Mouse (Mus musculus): ENCODE data around the gene Paxx. TPM values are rescaled to one million over a fixed set of nuclear protein-coding genes. Genes with fewer than 3 reads are reported as not detected.

Paxx gene
- polyA plus RNA-seq, 2 experiments: 7.3 to 7.9 TPM

GRCm38 (mm10) chr2:25408908-25409307 is 52.0 kb downstream of the Paxx start:
- Histone ChIP-seq H3K4me1 (replicated peaks; ENCODE audit: control insufficient read depth in 2 of 2, insufficient read depth in 2 of 2, low read length in 1 of 2) (no peaks in the 10 kb centered on the region), H3K4me3 (ENCODE audit: insufficient read depth in 1 of 2, low read depth in 2 of 2, low read length in 2 of 2) (no peak overlapping the region), H3K9ac (replicated peaks) (no peak overlapping the region), H3K4me2 (ENCODE audit: low read depth) (no peak overlapping the region), H3K27ac (no peak overlapping the region), H3K27me3 (ENCODE audit: control insufficient read depth, insufficient read depth, low read length) (peaks cover 11% of the 10 kb centered on the region), H3K9me3 (ENCODE audit: control insufficient read depth, low read length) (no peaks in the 10 kb centered on the region), H3K36me3 (replicated peaks; ENCODE audit: control insufficient read depth, insufficient read depth, low read depth) (no peaks in the 10 kb centered on the region)
- TF ChIP-seq EP300 (IDR thresholded peaks at IDR 0.05; ENCODE audit: low read depth) (no peak), CTCF (IDR thresholded peaks at IDR 0.05; ENCODE audit: low read depth) (no peak)
- WGBS (ENCODE audit: insufficient replicate concordance): 64% methylated on average over 10 of the region's 10 CpGs
- ATAC-seq (ENCODE audit: insufficient read depth): no peak
- no peak for DNase-seq (ENCODE audit: low read depth in 3 of 3, low spot score in 3 of 3)

Small RNAs within 50 kb of the gene (microRNA-seq; reads per million reads assigned to microRNA genes)
- gene Mir3087: not detected

Other genes with a start within 250 kb of the Paxx start
Only the 30 nearest of the 44 such genes appear.
- 1.6 and 2.6 TPM in 2 replicates for gene Tprn, start 198.5 kb downstream of the Paxx start, polyA plus RNA-seq (2012; rRNA removed)
- 2.4 and 3.2 TPM in 2 replicates for gene Tprn, start 198.5 kb downstream of the Paxx start, polyA plus RNA-seq (2014; fragmentation: Nextera tagmentation; extraction: Ambion mirVana)
- 65.8 and 76.0 TPM in 2 replicates for gene Ssna1, start 188.7 kb downstream of the Paxx start, polyA plus RNA-seq (2012; rRNA removed)
- 145 and 155 TPM in 2 replicates for gene Ssna1, start 188.7 kb downstream of the Paxx start, polyA plus RNA-seq (2014; fragmentation: Nextera tagmentation; extraction: Ambion mirVana)
- gene Anapc2, start 188.6 kb downstream of the Paxx start, polyA plus RNA-seq (2012; rRNA removed): 20.5 and 23.8 TPM in 2 replicates
- gene Anapc2, start 188.6 kb downstream of the Paxx start, polyA plus RNA-seq (2014; fragmentation: Nextera tagmentation; extraction: Ambion mirVana): 30.2 TPM in 2 replicates
- gene Tmem210, start 172.9 kb downstream of the Paxx start, polyA plus RNA-seq (2012; rRNA removed): not detected in 2 replicates
- not detected in 2 replicates for gene Tmem210, start 172.9 kb downstream of the Paxx start, polyA plus RNA-seq (2014; fragmentation: Nextera tagmentation; extraction: Ambion mirVana)
- not detected in 2 replicates for gene Lrrc26, start 171.2 kb downstream of the Paxx start, polyA plus RNA-seq (2012; rRNA removed)
- not detected in 2 replicates for gene Lrrc26, start 171.2 kb downstream of the Paxx start, polyA plus RNA-seq (2014; fragmentation: Nextera tagmentation; extraction: Ambion mirVana)
- 0.02 and 0.05 TPM in 2 replicates for gene Grin1, start 141.9 kb downstream of the Paxx start, polyA plus RNA-seq (2012; rRNA removed)
- 0.06 and 0.14 TPM in 2 replicates for gene Grin1, start 141.9 kb downstream of the Paxx start, polyA plus RNA-seq (2014; fragmentation: Nextera tagmentation; extraction: Ambion mirVana)
- 5.3 and 6.6 TPM in 2 replicates for gene Man1b1, start 128.8 kb downstream of the Paxx start, polyA plus RNA-seq (2012; rRNA removed)
- gene Man1b1, start 128.8 kb downstream of the Paxx start, polyA plus RNA-seq (2014; fragmentation: Nextera tagmentation; extraction: Ambion mirVana): 25.4 and 28.2 TPM in 2 replicates
- 9.3 and 10.6 TPM in 2 replicates for gene Dpp7, start 104.7 kb downstream of the Paxx start, polyA plus RNA-seq (2012; rRNA removed)
- gene Dpp7, start 104.7 kb downstream of the Paxx start, polyA plus RNA-seq (2014; fragmentation: Nextera tagmentation; extraction: Ambion mirVana): 9.4 and 12.8 TPM in 2 replicates
- 2.9 and 3.8 TPM in 2 replicates for gene Uap1l1, start 95.4 kb downstream of the Paxx start, polyA plus RNA-seq (2012; rRNA removed)
- gene Uap1l1, start 95.4 kb downstream of the Paxx start, polyA plus RNA-seq (2014; fragmentation: Nextera tagmentation; extraction: Ambion mirVana): 9.3 and 14.1 TPM in 2 replicates
- 20.1 and 21.5 TPM in 2 replicates for gene Sapcd2, start 88.8 kb downstream of the Paxx start, polyA plus RNA-seq (2012; rRNA removed)
- 17.9 and 20.5 TPM in 2 replicates for gene Sapcd2, start 88.8 kb downstream of the Paxx start, polyA plus RNA-seq (2014; fragmentation: Nextera tagmentation; extraction: Ambion mirVana)
- 0.18 and 0.30 TPM in 2 replicates for gene Entpd2, start 65.2 kb downstream of the Paxx start, polyA plus RNA-seq (2012; rRNA removed)
- 0.23 TPM in 1 of 2 replicates, not detected in the other for gene Entpd2, start 65.2 kb downstream of the Paxx start, polyA plus RNA-seq (2014; fragmentation: Nextera tagmentation; extraction: Ambion mirVana)
- 3.4 and 3.9 TPM in 2 replicates for gene Npdc1, start 61.7 kb downstream of the Paxx start, polyA plus RNA-seq (2012; rRNA removed)
- 2.4 and 2.7 TPM in 2 replicates for gene Npdc1, start 61.7 kb downstream of the Paxx start, polyA plus RNA-seq (2014; fragmentation: Nextera tagmentation; extraction: Ambion mirVana)
- gene Fut7, start 37.8 kb downstream of the Paxx start, polyA plus RNA-seq (2012; rRNA removed): 0.55 and 0.58 TPM in 2 replicates
- 0.34 and 0.90 TPM in 2 replicates for gene Fut7, start 37.8 kb downstream of the Paxx start, polyA plus RNA-seq (2014; fragmentation: Nextera tagmentation; extraction: Ambion mirVana)
- 2.4 and 2.5 TPM in 2 replicates for gene Abca2, start 32.4 kb downstream of the Paxx start, polyA plus RNA-seq (2012; rRNA removed)
- gene Abca2, start 32.4 kb downstream of the Paxx start, polyA plus RNA-seq (2014; fragmentation: Nextera tagmentation; extraction: Ambion mirVana): 0.91 and 1.1 TPM in 2 replicates
- 0.08 and 0.32 TPM in 2 replicates for gene Clic3, start 4.3 kb downstream of the Paxx start, polyA plus RNA-seq (2012; rRNA removed)
- 0.18 and 0.27 TPM in 2 replicates for gene Clic3, start 4.3 kb downstream of the Paxx start, polyA plus RNA-seq (2014; fragmentation: Nextera tagmentation; extraction: Ambion mirVana)
- 0.47 and 0.96 TPM in 2 replicates for gene Ptgds, start 9.0 kb upstream of the Paxx start, polyA plus RNA-seq (2012; rRNA removed)
- gene Ptgds, start 9.0 kb upstream of the Paxx start, polyA plus RNA-seq (2014; fragmentation: Nextera tagmentation; extraction: Ambion mirVana): 0.17 TPM in 1 of 2 replicates, not detected in the other
- not detected in 2 replicates for gene Lcn12, start 32.8 kb upstream of the Paxx start, polyA plus RNA-seq (2012; rRNA removed)
- not detected in 2 replicates for gene Lcn12, start 32.8 kb upstream of the Paxx start, polyA plus RNA-seq (2014; fragmentation: Nextera tagmentation; extraction: Ambion mirVana)
- gene Fbxw5, start 39.7 kb upstream of the Paxx start, polyA plus RNA-seq (2012; rRNA removed): 6.2 and 8.1 TPM in 2 replicates
- 18.3 and 20.4 TPM in 2 replicates for gene Fbxw5, start 39.7 kb upstream of the Paxx start, polyA plus RNA-seq (2014; fragmentation: Nextera tagmentation; extraction: Ambion mirVana)
- gene C8g, start 40.6 kb upstream of the Paxx start, polyA plus RNA-seq (2012; rRNA removed): 26.7 and 31.2 TPM in 2 replicates
- 53.1 and 57.9 TPM in 2 replicates for gene C8g, start 40.6 kb upstream of the Paxx start, polyA plus RNA-seq (2014; fragmentation: Nextera tagmentation; extraction: Ambion mirVana)
- 5.2 and 5.9 TPM in 2 replicates for gene Traf2, start 85.8 kb upstream of the Paxx start, polyA plus RNA-seq (2012; rRNA removed)
- 12.3 and 14.4 TPM in 2 replicates for gene Traf2, start 85.8 kb upstream of the Paxx start, polyA plus RNA-seq (2014; fragmentation: Nextera tagmentation; extraction: Ambion mirVana)
- gene Edf1, start 96.8 kb upstream of the Paxx start, polyA plus RNA-seq (2012; rRNA removed): 86.5 and 104 TPM in 2 replicates
- gene Edf1, start 96.8 kb upstream of the Paxx start, polyA plus RNA-seq (2014; fragmentation: Nextera tagmentation; extraction: Ambion mirVana): 192 and 203 TPM in 2 replicates
- 1.6 and 9.7 TPM in 2 replicates for gene Mamdc4, start 113.8 kb upstream of the Paxx start, polyA plus RNA-seq (2012; rRNA removed)
- gene Mamdc4, start 113.8 kb upstream of the Paxx start, polyA plus RNA-seq (2014; fragmentation: Nextera tagmentation; extraction: Ambion mirVana): 0.18 and 0.25 TPM in 2 replicates
- gene Phpt1, start 114.1 kb upstream of the Paxx start, polyA plus RNA-seq (2012; rRNA removed): 29.5 and 31.4 TPM in 2 replicates
- gene Phpt1, start 114.1 kb upstream of the Paxx start, polyA plus RNA-seq (2014; fragmentation: Nextera tagmentation; extraction: Ambion mirVana): 44.9 and 46.5 TPM in 2 replicates
- gene Ajm1, start 120.7 kb upstream of the Paxx start, polyA plus RNA-seq (2012; rRNA removed): 0.07 and 0.11 TPM in 2 replicates
- gene Ajm1, start 120.7 kb upstream of the Paxx start, polyA plus RNA-seq (2014; fragmentation: Nextera tagmentation; extraction: Ambion mirVana): not detected in 2 replicates
- gene Rabl6, start 147.4 kb upstream of the Paxx start, polyA plus RNA-seq (2012; rRNA removed): 19.0 and 21.5 TPM in 2 replicates
- gene Rabl6, start 147.4 kb upstream of the Paxx start, polyA plus RNA-seq (2014; fragmentation: Nextera tagmentation; extraction: Ambion mirVana): 18.6 and 19.7 TPM in 2 replicates
- gene Ccdc183, start 156.6 kb upstream of the Paxx start, polyA plus RNA-seq (2012; rRNA removed): not detected in 2 replicates
- gene Ccdc183, start 156.6 kb upstream of the Paxx start, polyA plus RNA-seq (2014; fragmentation: Nextera tagmentation; extraction: Ambion mirVana): 0.08 TPM in 1 of 2 replicates, not detected in the other
- 5.9 and 9.8 TPM in 2 replicates for gene Tmem141, start 160.9 kb upstream of the Paxx start, polyA plus RNA-seq (2012; rRNA removed)
- 9.3 and 9.4 TPM in 2 replicates for gene Tmem141, start 160.9 kb upstream of the Paxx start, polyA plus RNA-seq (2014; fragmentation: Nextera tagmentation; extraction: Ambion mirVana)
- 23.4 and 27.6 TPM in 2 replicates for gene Fcna, start 166.9 kb upstream of the Paxx start, polyA plus RNA-seq (2012; rRNA removed)
- 41.5 and 47.1 TPM in 2 replicates for gene Fcna, start 166.9 kb upstream of the Paxx start, polyA plus RNA-seq (2014; fragmentation: Nextera tagmentation; extraction: Ambion mirVana)
- not detected in 2 replicates for gene Lcn8, start 192.0 kb upstream of the Paxx start, polyA plus RNA-seq (2012; rRNA removed)
- not detected in 2 replicates for gene Lcn8, start 192.0 kb upstream of the Paxx start, polyA plus RNA-seq (2014; fragmentation: Nextera tagmentation; extraction: Ambion mirVana)
- not detected in 2 replicates for gene Lcn5, start 196.9 kb upstream of the Paxx start, polyA plus RNA-seq (2012; rRNA removed)
- gene Lcn5, start 196.9 kb upstream of the Paxx start, polyA plus RNA-seq (2014; fragmentation: Nextera tagmentation; extraction: Ambion mirVana): not detected in 2 replicates

Data from liver, embryonic 14.5 days (tissue).